Mouse (Mus musculus) liver, adult 2 months (tissue): ENCODE data around the gene Herc2.

Source experiments
- CTCF ChIP-seq: fragments of 200-500 bp; IDR thresholded peaks from 2 replicates; pipeline ENCODE4 v1.5.1; 2011; ENCODE audit warnings: low read depth, low read length, control low read depth
- POLR2A ChIP-seq: fragments of 200-500 bp; IDR thresholded peaks from 2 replicates; pipeline ENCODE4 v1.6.1; 2011; ENCODE audit warnings: low read length, control low read depth; ENCODE audit not compliant: insufficient read depth; ENCODE audit errors: extremely low read depth

DNA sequence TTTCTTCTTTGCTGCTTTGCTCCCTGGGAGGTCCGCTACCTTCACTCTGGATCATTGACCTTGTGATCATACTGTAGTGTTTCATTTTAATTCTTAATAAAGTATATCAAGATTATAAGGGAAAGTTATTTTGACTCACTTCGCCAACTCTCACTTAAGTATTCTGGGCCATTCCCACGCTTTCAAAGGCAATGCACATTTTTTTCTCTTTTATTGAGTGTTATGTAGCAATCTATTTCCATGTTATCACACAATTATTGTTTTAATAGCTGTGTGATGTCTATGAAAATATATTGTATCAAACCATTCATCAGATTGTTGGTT is 30.1 kb upstream of the Herc2 start, which contains the start of gene Nipa1:
- TF ChIP-seq CTCF (no peak), POLR2A (no peak)
